Mouse (Mus musculus): Measurements from ENCODE around the gene Rnf169.
"Not testable (repeated sequence)": the region's sequence is repeated elsewhere in the genome, so short reads cannot be mapped to it uniquely, and the experiment has no call there.

Rnf169 gene

DNA sequence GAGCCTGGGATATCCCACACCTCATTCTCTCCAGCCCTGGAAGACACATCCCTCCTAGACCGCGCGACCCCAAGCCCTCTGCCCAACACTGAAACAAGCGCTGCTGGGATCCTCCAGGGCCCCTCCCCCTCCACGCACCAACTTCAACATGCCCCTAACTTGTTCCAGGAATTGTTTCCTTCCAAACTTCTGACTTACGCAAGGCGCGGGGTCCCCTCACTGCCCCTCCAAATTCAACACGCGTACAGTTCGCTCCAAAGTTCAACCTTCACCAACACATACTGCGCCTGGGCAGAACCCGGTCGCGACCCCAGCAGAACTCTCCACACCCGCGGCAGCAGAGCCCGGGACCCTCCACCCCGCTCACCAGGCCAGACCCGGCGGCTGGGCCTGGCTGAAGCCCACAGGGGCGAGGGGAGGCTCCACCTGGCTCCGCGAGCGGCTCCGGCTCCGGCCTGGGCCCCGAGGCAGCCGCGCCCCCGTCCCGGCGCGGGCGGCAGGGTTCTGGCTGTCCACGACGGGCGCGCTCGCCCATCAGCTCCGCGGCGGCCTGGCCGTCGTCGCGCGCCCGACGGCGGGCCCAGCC is 609 bp downstream of the Rnf169 start:
- peak; percentile 77 for DNase-seq (ENCODE audit: extremely low spot score)

DNA sequence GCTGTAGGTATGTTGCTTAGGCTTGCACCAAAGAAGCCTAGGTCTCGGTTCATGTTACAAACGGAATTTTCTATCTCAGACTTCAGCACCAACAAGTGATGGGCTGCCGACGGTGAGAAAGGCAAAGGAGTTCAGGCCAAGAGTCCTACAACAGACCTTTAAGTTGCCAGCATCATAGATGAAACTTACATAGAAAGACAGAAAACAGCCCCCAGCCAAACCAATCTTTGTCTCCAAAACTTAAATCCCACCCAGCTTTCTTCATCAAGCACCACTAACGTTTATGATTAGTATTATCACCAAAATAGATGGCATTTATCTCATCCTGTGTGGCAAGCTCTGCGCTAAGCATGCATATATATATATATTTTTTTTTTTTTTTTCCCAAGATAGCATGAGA is 1.2 kb downstream of the Rnf169 start:
- DNase-seq (ENCODE audit: extremely low spot score) = no peak

DNA sequence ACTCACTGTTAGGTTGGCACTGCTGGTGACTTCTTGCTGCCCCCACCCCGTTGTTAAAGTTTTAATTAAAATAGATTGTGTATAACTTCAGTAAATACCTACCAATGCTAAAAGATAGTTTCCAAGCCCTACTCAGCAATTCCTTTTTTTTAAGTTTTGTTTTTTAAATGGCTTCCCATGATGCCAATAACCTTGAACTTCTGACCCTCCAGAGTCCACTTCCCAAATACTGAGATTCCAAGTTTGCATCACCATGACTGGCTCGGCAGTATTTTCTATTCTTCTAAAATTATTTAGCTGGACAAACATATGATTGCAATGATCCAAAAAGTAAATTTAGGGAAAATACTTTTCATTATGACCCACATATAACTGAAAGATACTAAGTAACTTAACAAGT is 2.2 kb downstream of the Rnf169 start:
- DNase-seq (ENCODE audit: extremely low spot score) = no peak

- DNase-seq (ENCODE audit: extremely low spot score) = no peak
These were observed 4.3 kb downstream of the Rnf169 start for GRCm38 (mm10) chr7:99975819-99976575.

- DNase-seq (ENCODE audit: extremely low spot score) = no peak
These were observed 5.9 kb downstream of the Rnf169 start for GRCm38 (mm10) chr7:99974208-99974970.

- DNase-seq (ENCODE audit: extremely low spot score) = not testable (repeated sequence)
These were observed 7.3 kb downstream of the Rnf169 start for GRCm38 (mm10) chr7:99972912-99973311.

DNA sequence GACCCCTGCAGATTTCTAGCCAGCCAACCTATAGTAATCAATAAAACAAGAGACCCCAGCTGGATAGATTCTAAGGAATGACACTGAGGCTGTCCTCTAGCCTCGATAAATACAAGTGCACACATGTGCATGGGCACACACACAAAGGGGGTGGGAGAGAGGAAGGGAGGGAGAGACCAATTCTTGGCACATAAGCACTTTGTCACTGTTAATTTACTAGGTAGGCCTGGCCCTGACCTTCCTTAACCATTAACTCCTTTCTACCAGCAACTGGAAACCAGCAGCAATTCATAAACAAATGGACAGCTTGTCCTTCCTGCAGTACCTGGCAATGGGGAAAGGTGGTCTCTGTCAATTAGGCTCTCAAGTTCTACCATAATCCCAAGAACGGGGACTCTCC is 8.3 kb downstream of the Rnf169 start:
- no peak for DNase-seq (ENCODE audit: extremely low spot score)

DNA sequence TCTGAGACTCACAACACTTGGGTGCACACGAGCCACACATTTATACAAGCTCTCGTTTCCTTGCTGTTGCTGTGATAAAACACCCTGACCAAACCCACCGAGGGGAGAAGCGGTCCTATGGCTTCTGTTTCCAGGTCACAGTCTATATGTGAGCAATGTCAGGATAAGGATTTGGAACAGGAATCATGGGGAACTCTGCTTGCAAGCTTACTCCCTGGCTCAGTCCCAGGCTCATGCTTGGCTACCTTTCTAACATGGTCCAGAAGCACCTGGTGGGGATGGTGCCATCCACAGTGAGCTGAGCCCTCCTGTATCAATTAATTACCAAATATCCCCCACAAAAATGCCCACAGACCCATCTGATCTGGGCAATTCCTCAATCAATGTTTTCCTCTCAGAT is 11.1 kb downstream of the Rnf169 start:
- no peak for DNase-seq (ENCODE audit: extremely low spot score)

- DNase-seq (ENCODE audit: extremely low spot score) = peak; percentile 13
These were observed 14.1 kb downstream of the Rnf169 start for GRCm38 (mm10) chr7:99966011-99966721.

- peak; percentile 39 for DNase-seq (ENCODE audit: extremely low spot score)
These were observed 15.0 kb downstream of the Rnf169 start for GRCm38 (mm10) chr7:99965020-99965841.

- no peak for DNase-seq (ENCODE audit: extremely low spot score)
These were observed 16.9 kb downstream of the Rnf169 start for GRCm38 (mm10) chr7:99963237-99963860.

GRCm38 (mm10) chr7:99962536-99963236 is 17.6 kb downstream of the Rnf169 start:
- DNase-seq (ENCODE audit: extremely low spot score) = no peak

- no peak for DNase-seq (ENCODE audit: extremely low spot score)
These were observed 18.7 kb downstream of the Rnf169 start for GRCm38 (mm10) chr7:99961518-99961917.

DNA sequence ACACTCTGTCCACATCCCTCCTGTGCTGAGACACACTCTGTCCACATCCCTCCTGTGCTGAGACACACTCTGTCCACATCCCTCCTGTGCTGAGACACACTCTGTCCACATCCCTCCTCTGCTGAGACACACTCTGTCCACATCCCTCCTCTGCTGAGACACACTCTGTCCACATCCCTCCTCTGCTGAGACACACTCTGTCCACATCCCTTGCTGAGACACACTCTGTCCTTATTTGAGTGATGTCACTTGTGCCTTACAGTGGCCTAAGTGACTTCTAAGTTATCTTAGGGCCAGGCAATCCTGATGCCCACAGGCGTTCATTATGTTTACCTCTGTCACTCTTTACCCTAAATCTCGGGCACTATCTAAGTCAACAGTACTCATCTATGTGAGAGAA is 19.7 kb downstream of the Rnf169 start:
- not testable (repeated sequence) for DNase-seq (ENCODE audit: extremely low spot score)

DNA sequence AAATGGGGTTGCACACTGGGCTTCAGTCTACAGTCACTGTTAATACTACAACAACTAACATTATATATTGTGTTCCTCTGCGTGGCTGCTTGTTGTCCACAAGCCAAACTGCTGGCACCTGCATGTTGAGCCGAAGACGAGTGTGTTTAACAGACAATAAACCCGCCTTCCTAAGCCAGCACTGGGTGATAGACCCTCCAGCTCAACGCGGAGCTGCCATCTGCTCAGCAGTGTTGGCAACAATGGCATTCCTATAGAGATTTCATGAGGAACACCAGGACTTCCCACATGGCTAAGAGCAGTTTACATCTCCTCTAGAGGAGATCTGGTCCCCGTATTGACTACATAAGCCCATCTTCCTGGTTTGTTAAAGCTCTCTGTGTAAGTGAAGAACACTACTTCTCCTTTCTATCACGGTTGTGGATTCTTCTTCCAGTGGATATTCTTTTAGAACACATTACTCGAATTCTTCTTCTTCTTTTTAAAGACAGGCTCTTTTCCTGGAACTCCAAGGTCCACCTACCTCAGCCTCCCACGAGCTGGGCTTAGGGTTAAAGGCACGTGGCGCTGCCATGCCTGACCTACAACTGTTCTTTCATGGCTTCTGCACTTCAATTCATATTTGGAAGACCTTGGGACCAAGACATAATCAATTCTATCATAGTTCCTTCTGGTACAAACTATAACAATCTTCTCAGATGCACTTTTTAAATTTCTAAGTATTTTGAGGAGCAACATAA is 22.9 kb downstream of the Rnf169 start:
- no peak for DNase-seq (ENCODE audit: extremely low spot score)

DNA sequence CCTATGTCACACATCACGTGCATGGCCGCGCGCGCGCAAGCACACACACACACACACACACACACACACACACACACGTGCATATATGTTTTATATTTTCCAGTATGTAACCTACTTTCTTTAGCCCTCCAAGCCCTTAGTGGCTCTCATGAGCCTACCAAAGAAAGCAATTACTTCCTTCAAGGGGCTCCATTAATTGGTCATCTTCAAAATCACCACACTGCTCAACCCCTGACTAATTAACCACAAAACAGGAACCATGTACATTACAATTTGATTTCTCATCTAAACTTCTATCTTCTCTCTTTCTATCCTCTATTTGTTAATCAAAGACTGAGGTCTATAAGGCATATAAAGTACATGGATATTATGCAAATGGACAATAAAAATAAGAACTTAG is 24.2 kb downstream of the Rnf169 start:
- DNase-seq (ENCODE audit: extremely low spot score) = no peak

DNA sequence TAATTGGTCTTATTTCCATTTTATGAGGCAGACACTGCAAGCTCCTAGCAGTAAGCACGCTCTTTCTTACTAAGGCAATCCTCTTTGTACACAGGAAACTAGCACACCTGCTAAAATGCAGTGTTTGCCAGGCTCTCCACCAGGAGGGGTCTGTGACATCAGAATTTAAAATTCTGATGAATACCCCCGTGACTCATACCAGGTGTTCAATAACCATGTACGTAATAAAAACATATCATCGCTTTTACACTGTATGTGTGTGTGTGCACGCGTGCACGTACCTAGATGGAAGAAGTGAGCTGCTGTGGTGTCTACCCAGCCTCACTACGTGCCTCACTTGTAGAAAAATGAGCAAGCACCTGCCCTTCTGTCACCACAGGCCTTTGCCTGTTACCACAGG is 26.0 kb downstream of the Rnf169 start:
- DNase-seq (ENCODE audit: extremely low spot score) = no peak

- DNase-seq (ENCODE audit: extremely low spot score) = no peak
These were observed 26.7 kb downstream of the Rnf169 start for GRCm38 (mm10) chr7:99953442-99954098.

- DNase-seq (ENCODE audit: extremely low spot score) = no peak
These were observed 32.9 kb downstream of the Rnf169 start for GRCm38 (mm10) chr7:99947329-99947728.

Measured in embryo, embryonic 9.5 days (tissue).